Mouse (Mus musculus): ENCODE measurements around the gene Syndig1. TPM values are rescaled to one million over a fixed set of nuclear protein-coding genes. Genes with fewer than 3 reads are reported as not detected.

The Syndig1 gene
- polyA plus RNA-seq, 1 experiment = 121 TPM

DNA sequence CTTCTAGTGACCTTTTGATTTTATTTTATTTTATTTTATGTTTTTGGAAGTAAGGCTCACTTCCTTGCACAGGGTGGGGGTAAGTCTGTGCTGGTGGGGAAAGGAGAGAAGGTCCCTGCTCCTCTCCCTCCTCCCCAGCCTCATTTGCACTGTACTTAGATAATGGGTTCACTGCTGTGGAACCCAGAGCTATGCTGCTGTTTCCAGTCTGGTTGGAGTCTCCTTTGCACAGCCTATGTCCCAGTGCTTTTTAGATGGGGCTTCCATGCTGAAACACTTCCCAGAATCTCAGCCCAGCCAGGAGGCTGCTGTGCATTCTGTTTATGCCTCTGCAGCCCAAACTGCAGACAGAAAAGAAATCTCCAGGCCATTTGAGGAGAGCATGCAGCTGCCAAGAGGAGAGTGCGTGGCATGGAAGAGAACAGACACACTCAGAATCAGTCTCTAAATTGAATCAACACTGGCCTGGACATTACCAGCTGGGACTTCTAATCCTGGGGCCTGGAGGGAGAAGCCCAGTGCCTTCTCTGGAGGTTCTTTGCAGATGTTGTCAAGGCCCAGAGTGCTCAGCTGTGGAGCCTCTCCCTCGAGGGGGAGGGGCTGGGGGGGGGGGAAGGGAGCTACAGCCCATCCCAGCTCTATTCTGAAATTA is 104.4 kb downstream of the Syndig1 start:
- DNase-seq = peak in 1 of 2 experiments; percentile 23
- Histone ChIP-seq H3K27ac (ENCODE audit: insufficient read depth, low read length) (no peak overlapping the region), H3K4me3 (replicated peaks; ENCODE audit: insufficient read depth, low read depth, low read length) (no peak overlapping the region), H3K4me1 (ENCODE audit: control insufficient read depth, insufficient read depth, low read length) (peaks cover 4% of the 10 kb centered on the region), H3K27me3 (ENCODE audit: control insufficient read depth, insufficient read depth, low read length) (no peaks in the 10 kb centered on the region)
- 32% methylated on average over 2 of the region's 2 CpGs for WGBS
- TF ChIP-seq POLR2A (IDR thresholded peaks at IDR 0.05; ENCODE audit: borderline replicate concordance, insufficient read depth, low read length) (no peak), CTCF (IDR thresholded peaks at IDR 0.05; ENCODE audit: borderline replicate concordance, insufficient read depth, low read depth, low read length) (no peak)

DNA sequence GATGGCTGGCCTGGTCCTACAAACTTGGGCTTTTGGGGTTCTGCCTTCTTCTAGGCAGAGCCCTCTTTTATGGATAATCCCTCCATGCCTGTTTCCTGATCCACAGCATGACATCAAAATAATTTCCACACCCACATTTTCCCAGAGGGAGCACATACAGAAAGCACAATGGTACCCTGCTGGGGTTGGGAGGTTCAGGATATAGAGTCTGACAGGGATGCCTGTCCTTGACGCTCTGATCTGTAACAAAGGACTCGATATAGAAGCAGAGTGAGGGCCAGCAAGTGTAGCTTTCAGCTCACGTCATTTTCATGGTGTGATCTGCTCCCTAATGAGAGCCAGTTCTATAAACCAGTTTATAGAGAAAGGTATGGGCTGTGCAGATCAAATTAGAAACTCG is 105.1 kb downstream of the Syndig1 start:
- H3K4me3 ChIP-seq (replicated peaks; ENCODE audit: insufficient read depth, low read depth, low read length) = no peak overlapping the region
- 57% methylated on average over 4 of the region's 4 CpGs for WGBS
- H3K27ac ChIP-seq (ENCODE audit: insufficient read depth, low read length) = no peak overlapping the region
- TF ChIP-seq POLR2A (IDR thresholded peaks at IDR 0.05; ENCODE audit: borderline replicate concordance, insufficient read depth, low read length) = no peak
- no peak for TF ChIP-seq CTCF (IDR thresholded peaks at IDR 0.05; ENCODE audit: borderline replicate concordance, insufficient read depth, low read depth, low read length)
- H3K4me1 ChIP-seq (ENCODE audit: control insufficient read depth, insufficient read depth, low read length) = peaks cover 9% of the 10 kb centered on the region
- H3K27me3 ChIP-seq (ENCODE audit: control insufficient read depth, insufficient read depth, low read length) = no peaks in the 10 kb centered on the region
- no peak for DNase-seq

DNA sequence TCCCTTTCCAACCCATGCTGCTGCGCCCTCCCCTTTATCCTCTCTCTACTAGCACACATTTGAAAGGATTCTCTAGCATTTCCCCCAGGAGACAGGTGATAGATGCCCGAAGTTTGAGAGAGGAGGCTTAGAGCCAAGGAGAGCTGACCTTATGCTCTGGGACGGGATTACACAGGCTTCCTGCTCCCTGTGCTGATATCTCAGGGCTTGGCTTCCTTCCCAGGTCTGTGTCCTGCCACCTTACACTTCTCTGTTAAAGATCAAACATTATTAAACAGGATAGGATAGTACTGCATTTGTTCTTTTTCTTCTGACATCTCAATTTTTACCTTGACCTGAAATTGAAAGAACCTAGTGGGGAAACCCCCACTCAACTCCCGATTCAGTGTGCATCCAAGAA is 109.8 kb downstream of the Syndig1 start:
- TF ChIP-seq CTCF (IDR thresholded peaks at IDR 0.05; ENCODE audit: borderline replicate concordance, insufficient read depth, low read depth, low read length) (no peak), POLR2A (IDR thresholded peaks at IDR 0.05; ENCODE audit: borderline replicate concordance, insufficient read depth, low read length) (no peak)
- Histone ChIP-seq H3K4me1 (ENCODE audit: control insufficient read depth, insufficient read depth, low read length) (peaks cover 6% of the 10 kb centered on the region), H3K27ac (ENCODE audit: insufficient read depth, low read length) (no peak overlapping the region), H3K4me3 (replicated peaks; ENCODE audit: insufficient read depth, low read depth, low read length) (no peak overlapping the region), H3K27me3 (ENCODE audit: control insufficient read depth, insufficient read depth, low read length) (no peaks in the 10 kb centered on the region)
- DNase-seq = peak; percentile 33 to 65
- 47% methylated on average over 4 of the region's 4 CpGs for WGBS

DNA sequence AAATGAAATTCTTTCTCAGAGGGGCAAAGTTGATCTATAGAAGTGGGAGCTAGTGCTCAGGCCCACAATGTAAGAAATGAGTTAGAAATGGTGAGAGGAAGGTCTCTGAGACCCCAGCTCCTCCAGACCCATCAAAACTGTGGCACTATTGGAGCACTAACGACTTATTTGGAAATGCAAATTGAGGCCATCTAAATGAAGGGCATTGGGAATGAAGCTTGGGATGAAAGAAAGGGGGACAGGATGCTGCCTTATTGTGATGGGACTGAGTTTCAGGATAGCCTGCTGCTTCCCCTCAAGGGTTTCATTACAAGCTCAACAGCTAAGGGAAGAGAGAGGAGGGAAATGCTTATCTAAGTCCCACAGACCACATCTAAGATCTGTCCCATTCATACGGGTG is 110.6 kb downstream of the Syndig1 start:
- no peak for DNase-seq
- H3K4me3 ChIP-seq (replicated peaks; ENCODE audit: insufficient read depth, low read depth, low read length) = no peak overlapping the region
- H3K27me3 ChIP-seq (ENCODE audit: control insufficient read depth, insufficient read depth, low read length) = no peaks in the 10 kb centered on the region
- no peak overlapping the region for H3K27ac ChIP-seq (ENCODE audit: insufficient read depth, low read length)
- TF ChIP-seq POLR2A (IDR thresholded peaks at IDR 0.05; ENCODE audit: borderline replicate concordance, insufficient read depth, low read length) (no peak), CTCF (IDR thresholded peaks at IDR 0.05; ENCODE audit: borderline replicate concordance, insufficient read depth, low read depth, low read length) (no peak)
- peaks cover 6% of the 10 kb centered on the region for H3K4me1 ChIP-seq (ENCODE audit: control insufficient read depth, insufficient read depth, low read length)
- 85% methylated on average over 2 of the region's 2 CpGs for WGBS

DNA sequence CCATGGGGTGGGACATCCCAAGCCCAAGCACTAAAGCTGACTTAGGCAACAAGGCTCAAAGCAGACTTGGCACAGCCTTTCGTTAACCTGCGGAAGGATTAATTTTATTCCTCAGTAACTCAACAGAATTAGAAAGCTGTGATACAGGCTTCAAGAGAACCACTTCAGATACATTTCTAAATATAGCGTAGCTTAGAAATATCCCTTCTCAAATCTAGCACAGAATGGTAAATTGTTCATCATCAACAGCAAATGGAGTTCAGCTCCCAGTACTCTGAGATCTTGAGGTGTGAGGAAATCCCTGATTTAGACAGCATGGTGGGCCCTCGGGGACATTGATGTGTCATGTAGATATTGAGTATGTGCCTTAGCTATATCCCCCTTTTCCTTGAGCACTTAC is 121.6 kb downstream of the Syndig1 start:
- Histone ChIP-seq H3K27ac (ENCODE audit: insufficient read depth, low read length) (no peak overlapping the region), H3K4me1 (ENCODE audit: control insufficient read depth, insufficient read depth, low read length) (no peaks in the 10 kb centered on the region), H3K4me3 (replicated peaks; ENCODE audit: insufficient read depth, low read depth, low read length) (no peak overlapping the region), H3K27me3 (ENCODE audit: control insufficient read depth, insufficient read depth, low read length) (no peaks in the 10 kb centered on the region)
- TF ChIP-seq CTCF (IDR thresholded peaks at IDR 0.05; ENCODE audit: borderline replicate concordance, insufficient read depth, low read depth, low read length) (no peak), POLR2A (IDR thresholded peaks at IDR 0.05; ENCODE audit: borderline replicate concordance, insufficient read depth, low read length) (no peak)
- no peak for DNase-seq
- WGBS = 91% methylated on average over 4 of the region's 4 CpGs

DNA sequence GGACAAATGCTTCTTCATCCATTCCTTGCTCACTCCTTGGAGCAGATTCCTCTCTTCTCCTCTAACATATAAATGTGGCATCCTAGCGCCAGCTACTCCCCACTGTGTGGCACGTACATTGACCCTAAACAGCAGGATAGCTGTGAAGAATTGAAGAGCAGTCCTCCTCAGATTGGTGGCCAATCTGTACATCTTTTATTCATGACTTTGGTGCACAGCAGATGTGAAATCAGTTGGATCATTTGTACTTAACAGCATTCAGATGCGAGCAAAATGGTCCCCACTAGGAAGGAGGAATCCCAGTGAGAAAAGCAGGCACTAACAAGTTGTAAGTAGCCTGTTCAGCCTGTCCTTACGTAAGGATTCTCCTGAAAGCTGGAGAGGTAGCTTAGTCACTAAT is 142.0 kb downstream of the Syndig1 start:
- Histone ChIP-seq H3K4me3 (replicated peaks; ENCODE audit: insufficient read depth, low read depth, low read length) (no peak overlapping the region), H3K27ac (ENCODE audit: insufficient read depth, low read length) (no peak overlapping the region), H3K4me1 (ENCODE audit: control insufficient read depth, insufficient read depth, low read length) (no peaks in the 10 kb centered on the region), H3K27me3 (ENCODE audit: control insufficient read depth, insufficient read depth, low read length) (no peaks in the 10 kb centered on the region)
- 59% methylated on average over 4 of the region's 4 CpGs for WGBS
- no peak for TF ChIP-seq CTCF (IDR thresholded peaks at IDR 0.05; ENCODE audit: borderline replicate concordance, insufficient read depth, low read depth, low read length)
- no peak for TF ChIP-seq POLR2A (IDR thresholded peaks at IDR 0.05; ENCODE audit: borderline replicate concordance, insufficient read depth, low read length)
- no peak for DNase-seq

DNA sequence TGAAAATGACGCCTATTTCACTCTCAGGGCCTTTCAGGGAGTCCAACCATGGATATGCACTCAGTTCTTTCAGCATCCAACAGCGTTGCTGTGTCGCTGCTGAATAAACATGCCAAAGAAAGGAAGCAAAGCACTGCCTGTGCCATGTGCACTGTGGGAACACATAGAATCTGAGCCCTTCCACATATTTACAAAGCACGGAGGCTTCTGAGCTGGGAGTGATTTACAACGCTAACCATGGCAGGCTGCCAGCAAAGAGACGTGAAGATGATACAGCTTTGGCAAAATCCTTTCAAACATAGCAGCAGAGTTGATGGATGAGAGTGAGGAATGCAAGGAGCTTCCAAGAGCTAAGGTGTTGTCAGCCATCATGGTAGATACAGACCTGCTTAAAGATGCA is 144.6 kb downstream of the Syndig1 start:
- Histone ChIP-seq H3K27me3 (ENCODE audit: control insufficient read depth, insufficient read depth, low read length) (no peaks in the 10 kb centered on the region), H3K4me3 (replicated peaks; ENCODE audit: insufficient read depth, low read depth, low read length) (no peak overlapping the region), H3K4me1 (ENCODE audit: control insufficient read depth, insufficient read depth, low read length) (no peaks in the 10 kb centered on the region), H3K27ac (ENCODE audit: insufficient read depth, low read length) (no peak overlapping the region)
- WGBS = 18% methylated on average over 6 of the region's 6 CpGs
- TF ChIP-seq POLR2A (IDR thresholded peaks at IDR 0.05; ENCODE audit: borderline replicate concordance, insufficient read depth, low read length) (no peak), CTCF (IDR thresholded peaks at IDR 0.05; ENCODE audit: borderline replicate concordance, insufficient read depth, low read depth, low read length) (no peak)
- peak in 1 of 2 experiments; percentile 11 for DNase-seq

DNA sequence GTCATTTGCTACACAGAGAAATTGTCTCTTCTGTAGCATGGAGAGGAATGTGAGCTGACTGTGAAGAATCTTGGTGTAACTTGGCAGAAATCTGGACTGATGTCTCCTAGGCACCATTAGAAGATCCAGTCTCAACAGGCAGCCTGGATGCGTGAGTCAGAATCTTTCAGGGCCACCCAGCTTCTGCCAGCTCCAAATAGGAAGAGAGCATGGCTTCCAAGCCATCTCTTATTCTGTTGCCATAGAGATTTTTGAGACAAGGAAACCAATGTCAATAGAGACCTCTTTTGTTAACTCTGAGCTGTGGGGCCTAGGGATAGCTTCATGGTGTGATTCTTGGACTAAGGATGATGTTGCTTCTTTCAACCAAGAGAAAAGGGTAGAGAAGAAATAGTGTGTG is 151.4 kb downstream of the Syndig1 start:
- H3K27ac ChIP-seq (ENCODE audit: insufficient read depth, low read length) = no peak overlapping the region
- peak in 1 of 2 experiments; percentile 37 for DNase-seq
- H3K4me1 ChIP-seq (ENCODE audit: control insufficient read depth, insufficient read depth, low read length) = no peaks in the 10 kb centered on the region
- H3K4me3 ChIP-seq (replicated peaks; ENCODE audit: insufficient read depth, low read depth, low read length) = no peak overlapping the region
- no peaks in the 10 kb centered on the region for H3K27me3 ChIP-seq (ENCODE audit: control insufficient read depth, insufficient read depth, low read length)
- 34% methylated on average over 1 of the region's 1 CpGs for WGBS
- TF ChIP-seq CTCF (IDR thresholded peaks at IDR 0.05; ENCODE audit: borderline replicate concordance, insufficient read depth, low read depth, low read length) = no peak
- no peak for TF ChIP-seq POLR2A (IDR thresholded peaks at IDR 0.05; ENCODE audit: borderline replicate concordance, insufficient read depth, low read length)
